Comparison of ENCODE assay signal across 11 mouse cellular contexts in the genomic region with DNA sequence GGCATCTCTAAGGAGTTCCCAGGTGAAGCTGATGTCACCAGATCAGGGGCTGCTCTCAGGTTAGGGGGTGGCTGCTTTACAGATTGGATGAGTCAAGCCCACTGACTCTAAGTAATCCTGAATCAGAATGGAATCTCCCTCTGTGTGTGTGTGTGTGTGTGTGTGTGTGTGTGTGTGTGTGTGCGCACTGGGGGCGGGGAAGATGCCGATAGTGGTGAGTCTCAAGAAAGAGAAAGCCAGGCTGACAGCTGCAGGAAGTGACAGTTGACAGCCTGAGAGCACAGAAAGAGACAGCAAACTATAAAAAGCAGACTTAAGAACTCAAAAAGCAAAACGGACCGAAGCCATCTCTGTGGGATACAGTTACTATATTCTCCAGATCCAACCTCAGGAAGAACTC. TPM values are rescaled to one million over a fixed set of nuclear protein-coding genes. Genes with fewer than 3 reads are reported as not detected.
DNase-seq lines count a peak whose midpoint lies in the region; ATAC-seq lines count a peak whose summit lies in the region.
"Had no signal": no experiment of that assay in that cellular context is flagged by ENCODE, and none has a peak within 500 bp of the region (broad histone marks: within the 10 kb centered on the region; RNA-seq: fewer than 3 reads in every experiment).

No protein-coding gene starts in this region.

- H3K27me3 ChIP-seq in heart, embryonic 15.5 days = no peaks in the 10 kb centered on the region

- H3K27ac ChIP-seq in heart, embryonic 15.5 days = no peak overlapping the region; the same call in 1 of the 2 replicates
- H3K27ac ChIP-seq: heart, adult 2 months had no signal

- no peak overlapping the region for H3K4me3 ChIP-seq in heart, embryonic 15.5 days
- H3K4me3 ChIP-seq: heart, adult 2 months; myocyte had no signal

- 0 out of 2 replicates have a peak, but pooled peaks have one; percentile 18 for ATAC-seq in heart, embryonic 15.5 days (replicated peaks; ENCODE audit: insufficient number of reproducible peaks, insufficient read depth, low FRiP score, low read depth)
- ATAC-seq in neutrophil, adult 5-6 weeks (ENCODE audit: extremely low read depth, insufficient number of reproducible peaks, low FRiP score, poor library complexity, severe bottlenecking) = peak; percentile 52

- no peak for DNase-seq in heart, adult 9 months (ENCODE audit: low spot score in 2 of 2)
- DNase-seq in right cerebral cortex, adult 18-20 months = peak; percentile 22
- no peak for DNase-seq in right cerebral cortex, postnatal 14 days
- DNase-seq in thymus, postnatal 36 days = peak; percentile 73 to 83
- DNase-seq in gastrocnemius, postnatal 4 days (ENCODE audit: low spot score in 2 of 2) = no peak
- no peak for DNase-seq in adrenal gland, adult 8-10 months
- DNase-seq: cerebellum, adult 9-10 months; heart, adult 2 months had no signal

- H3K4me1 ChIP-seq in heart, embryonic 15.5 days (replicated peaks) = no peaks in the 10 kb centered on the region

- H3K9me3 ChIP-seq in heart, embryonic 15.5 days (replicated peaks) = no peaks in the 10 kb centered on the region

- 65% methylated on average over 5 of the region's 5 CpGs for WGBS in heart, embryonic 15.5 days

- H3K9ac ChIP-seq in heart, embryonic 15.5 days = no peak overlapping the region

- no peak overlapping the region for H3K4me2 ChIP-seq in heart, embryonic 15.5 days

- no peaks in the 10 kb centered on the region for H3K36me3 ChIP-seq in heart, embryonic 15.5 days

RNA-seq across cellular contexts. Expression of a gene that starts 18.7 kb away (rescaled TPM):
- polyA plus RNA-seq in heart, embryonic 15.5 days (2015; fragmentation: Nextera tagmentation; extraction: Ambion mirVana) = 1.6 and 2.9 TPM in 2 replicates
- 1.5 and 1.9 TPM in 2 replicates for total RNA-seq in neutrophil, adult 5-6 weeks (2017)
- total RNA-seq in gastrocnemius, postnatal 4 days (2021) = 1 to 10 TPM; 6.0 to 7.6 TPM
- 10 to 100 TPM; 19.0 to 28.6 (median 26.5) TPM for total RNA-seq in adrenal gland, adult 8-10 months (2022)

Comparison
In these comparisons a context has a peak if more than half of its experiments do, and no peak if none do; other contexts are left out.
1. DNase-seq: peak in right cerebral cortex, adult 18-20 months (single experiment) and thymus, postnatal 36 days (2 of 2); none in heart, adult 9 months (0 of 2), right cerebral cortex, postnatal 14 days (single experiment), gastrocnemius, postnatal 4 days (0 of 2) and adrenal gland, adult 8-10 months (single experiment).